Mouse (Mus musculus) bone marrow macrophage, adult 2 months (primary cell): ENCODE measurements around the gene Sar1a.

ENCODE experiments used
- CTCF ChIP-seq: IDR thresholded peaks from 2 replicates; pipeline ENCODE4 v1.5.1; 2012; ENCODE audit warnings: low read depth, mild to moderate bottlenecking, low read length, moderate library complexity
- POLR2A ChIP-seq: IDR thresholded peaks from 2 replicates; pipeline ENCODE4 v1.6.1; 2012; ENCODE audit warnings: mild to moderate bottlenecking, low read depth, low read length, borderline replicate concordance

GRCm38 (mm10) chr10:61722215-61722614, 42.1 kb downstream of the Sar1a start:
- TF ChIP-seq CTCF (no peak), POLR2A (no peak)
